Mouse (Mus musculus): ENCODE results near the gene Lmx1a. TPM values are rescaled to one million over a fixed set of nuclear protein-coding genes. Genes with fewer than 3 reads are reported as not detected.

The Lmx1a gene
- total RNA-seq, 2 experiments from 2014 or later: not detected

DNA sequence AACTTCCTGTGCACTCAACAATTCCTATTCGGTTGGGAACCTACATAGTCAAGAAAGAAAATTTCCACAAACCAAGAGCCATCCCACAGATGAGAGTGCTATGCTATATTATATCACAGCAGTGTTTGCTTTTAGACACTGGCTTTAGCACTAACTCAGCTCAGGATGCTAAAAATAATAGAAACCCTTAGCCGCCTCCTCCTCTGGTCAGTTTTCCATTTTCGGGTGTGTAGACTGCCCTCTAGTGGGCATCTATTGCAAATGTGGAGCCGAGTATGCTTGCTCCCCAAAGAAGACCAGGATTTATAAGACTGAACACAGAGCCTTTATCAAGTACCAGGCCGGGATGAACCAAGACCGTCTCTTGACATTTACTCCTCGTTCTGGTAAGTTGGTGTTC, 207.2 kb downstream of the Lmx1a start:
- DNase-seq: peak; percentile 49

Other genes with a start within 250 kb of the Lmx1a start
- gene Lrrc52, start 222.5 kb upstream of the Lmx1a start, total RNA-seq (2021): 1 to 10 TPM in 1 of 2 experiments, under 1 TPM in 1; 0.86 to 1.9 TPM
- gene Rxrg, start 90.9 kb upstream of the Lmx1a start, total RNA-seq (2021): 1 to 10 TPM; 6.1 to 6.3 TPM

Measured in heart, postnatal 4 days (tissue).